Mouse (Mus musculus) cortical plate, adult 2 months (tissue): Measurements from ENCODE around the gene Dynll2.

ENCODE experiments used
- CTCF ChIP-seq: fragments of 200-500 bp; IDR thresholded peaks from 2 replicates; pipeline ENCODE4 v1.5.1; 2011; ENCODE audit warnings: mild to moderate bottlenecking, control low read depth, low read length; ENCODE audit not compliant: insufficient read depth; ENCODE audit errors: extremely low read depth
- POLR2A ChIP-seq: fragments of 200-500 bp; IDR thresholded peaks from 2 replicates; pipeline ENCODE4 v1.6.1; 2011; ENCODE audit warnings: mild to moderate bottlenecking, low read length, control low read depth; ENCODE audit not compliant: insufficient read depth; ENCODE audit errors: extremely low read depth

DNA sequence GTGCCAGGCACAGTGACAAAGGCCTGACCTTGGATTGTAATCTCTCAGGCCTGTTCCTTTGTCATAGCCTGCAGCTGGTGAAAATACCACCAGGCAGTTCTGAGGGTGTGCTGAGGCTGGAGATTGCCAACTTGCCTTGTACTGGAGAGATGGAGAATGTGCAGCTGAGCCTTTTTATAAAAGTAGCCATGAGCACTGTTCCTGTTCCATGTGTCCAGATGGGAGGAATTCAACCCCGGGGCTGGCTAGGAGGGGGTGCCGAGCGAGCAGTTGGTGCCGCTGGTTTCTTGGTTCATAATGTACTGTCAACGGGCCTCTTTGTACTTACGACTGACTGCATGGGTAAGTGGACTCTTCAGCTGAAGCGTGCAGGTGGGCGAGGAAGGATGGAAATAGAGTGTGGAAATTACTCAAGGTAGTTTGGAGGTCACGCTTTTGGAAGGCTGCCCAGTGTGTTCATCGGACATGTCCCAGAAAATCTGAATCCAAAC lies 49.5 kb upstream of the Dynll2 start:
- no peak for TF ChIP-seq CTCF
- no peak for TF ChIP-seq POLR2A
